Mouse (Mus musculus): ENCODE measurements around the gene Zfp629. TPM values are rescaled to one million over a fixed set of nuclear protein-coding genes. Genes with fewer than 3 reads are reported as not detected.

Gene Zfp629
- total and polyA plus RNA-seq, 3 experiments, result 9.0 to 23.2 (median 11.3) TPM

- Histone ChIP-seq H3K27me3 (ENCODE audit: insufficient read depth, low read length) (no peaks in the 10 kb centered on the region), H3K4me1 (ENCODE audit: insufficient read depth, low read depth, low read length) (no peaks in the 10 kb centered on the region), H3K36me3 (replicated peaks) (peaks cover 88% of the 10 kb centered on the region), H3K4me3 (ENCODE audit: low read depth, low read length) (no peak overlapping the region), H3K9me3 (replicated peaks) (no peaks in the 10 kb centered on the region)
- DNase-seq (ENCODE audit: low spot score) (no peak), ATAC-seq (ENCODE audit: extremely low read depth, insufficient number of reproducible peaks, low FRiP score, poor library complexity, severe bottlenecking) (no peak)
- TF ChIP-seq CTCF (IDR thresholded peaks at IDR 0.05; ENCODE audit: low read depth, low read length) (no peak), GATA1 (IDR thresholded peaks at IDR 0.05; ENCODE audit: borderline replicate concordance, low read length) (no peak)
These were observed 55.0 kb downstream of the Zfp629 start for GRCm38 (mm10) chr7:127560580-127560979.

Other genes starting within 250 kb of the Zfp629 start
Only the 20 nearest of the 24 such genes appear.
- gene Zfp688, start 193.7 kb downstream of the Zfp629 start, total RNA-seq (2014; fragmentation: Nextera tagmentation), result 24.0 and 26.6 TPM in 2 replicates
- gene Zfp688, start 193.7 kb downstream of the Zfp629 start, total RNA-seq (2017), result 11.4 and 15.9 TPM in 2 replicates
- 15.7 and 18.2 TPM in 2 replicates for gene Zfp688, start 193.7 kb downstream of the Zfp629 start, polyA plus RNA-seq (2012)
- gene Zfp689, start 166.6 kb downstream of the Zfp629 start, total RNA-seq (2014; fragmentation: Nextera tagmentation), result 6.1 and 7.1 TPM in 2 replicates
- gene Zfp689, start 166.6 kb downstream of the Zfp629 start, total RNA-seq (2017), result 2.0 and 2.4 TPM in 2 replicates
- 12.7 and 16.7 TPM in 2 replicates for gene Zfp689, start 166.6 kb downstream of the Zfp629 start, polyA plus RNA-seq (2012)
- 115 and 137 TPM in 2 replicates for gene Prr14, start 156.2 kb downstream of the Zfp629 start, total RNA-seq (2014; fragmentation: Nextera tagmentation)
- 19.3 and 27.6 TPM in 2 replicates for gene Prr14, start 156.2 kb downstream of the Zfp629 start, total RNA-seq (2017)
- gene Prr14, start 156.2 kb downstream of the Zfp629 start, polyA plus RNA-seq (2012), result 54.2 and 63.5 TPM in 2 replicates
- 289 and 345 TPM in 2 replicates for gene Fbrs, start 136.6 kb downstream of the Zfp629 start, total RNA-seq (2014; fragmentation: Nextera tagmentation)
- 13.5 and 16.3 TPM in 2 replicates for gene Fbrs, start 136.6 kb downstream of the Zfp629 start, total RNA-seq (2017)
- gene Fbrs, start 136.6 kb downstream of the Zfp629 start, polyA plus RNA-seq (2012), result 457 and 458 TPM in 2 replicates
- gene Srcap, start 103.8 kb downstream of the Zfp629 start, total RNA-seq (2014; fragmentation: Nextera tagmentation), result 79.0 and 107 TPM in 2 replicates
- 14.4 and 14.8 TPM in 2 replicates for gene Srcap, start 103.8 kb downstream of the Zfp629 start, total RNA-seq (2017)
- gene Srcap, start 103.8 kb downstream of the Zfp629 start, polyA plus RNA-seq (2012), result 35.7 and 48.5 TPM in 2 replicates
- gene Gm42715, start 96.2 kb downstream of the Zfp629 start, total RNA-seq (2014; fragmentation: Nextera tagmentation), result 70.0 and 72.9 TPM in 2 replicates
- gene Gm42715, start 96.2 kb downstream of the Zfp629 start, total RNA-seq (2017), result 4.5 and 5.0 TPM in 2 replicates
- gene Gm42715, start 96.2 kb downstream of the Zfp629 start, polyA plus RNA-seq (2012), result 23.1 and 24.8 TPM in 2 replicates
- gene Tmem265, start 54.4 kb downstream of the Zfp629 start, total RNA-seq (2014; fragmentation: Nextera tagmentation), result not detected in 2 replicates
- gene Tmem265, start 54.4 kb downstream of the Zfp629 start, total RNA-seq (2017), result 0.87 and 3.2 TPM in 2 replicates
- 1.5 and 2.5 TPM in 2 replicates for gene Tmem265, start 54.4 kb downstream of the Zfp629 start, polyA plus RNA-seq (2012)
- 68.9 and 87.3 TPM in 2 replicates for gene Phkg2, start 42.5 kb downstream of the Zfp629 start, total RNA-seq (2014; fragmentation: Nextera tagmentation)
- gene Phkg2, start 42.5 kb downstream of the Zfp629 start, total RNA-seq (2017), result 42.3 and 47.8 TPM in 2 replicates
- 37.5 and 50.8 TPM in 2 replicates for gene Phkg2, start 42.5 kb downstream of the Zfp629 start, polyA plus RNA-seq (2012)
- gene Ccdc189, start 27.2 kb downstream of the Zfp629 start, total RNA-seq (2014; fragmentation: Nextera tagmentation), result 3.2 and 9.3 TPM in 2 replicates
- gene Ccdc189, start 27.2 kb downstream of the Zfp629 start, total RNA-seq (2017), result 4.0 and 5.6 TPM in 2 replicates
- 2.5 and 3.9 TPM in 2 replicates for gene Ccdc189, start 27.2 kb downstream of the Zfp629 start, polyA plus RNA-seq (2012)
- gene Rnf40, start 27.0 kb downstream of the Zfp629 start, total RNA-seq (2014; fragmentation: Nextera tagmentation), result 38.2 and 52.2 TPM in 2 replicates
- gene Rnf40, start 27.0 kb downstream of the Zfp629 start, total RNA-seq (2017), result 48.7 and 50.3 TPM in 2 replicates
- 47.9 and 55.8 TPM in 2 replicates for gene Rnf40, start 27.0 kb downstream of the Zfp629 start, polyA plus RNA-seq (2012)
- 18.1 and 38.7 TPM in 2 replicates for gene Bcl7c, start 93.1 kb upstream of the Zfp629 start, total RNA-seq (2014; fragmentation: Nextera tagmentation)
- 28.2 and 36.8 TPM in 2 replicates for gene Bcl7c, start 93.1 kb upstream of the Zfp629 start, total RNA-seq (2017)
- 330 and 397 TPM in 2 replicates for gene Bcl7c, start 93.1 kb upstream of the Zfp629 start, polyA plus RNA-seq (2012)
- 5.3 and 9.6 TPM in 2 replicates for gene Ctf1, start 96.9 kb upstream of the Zfp629 start, total RNA-seq (2014; fragmentation: Nextera tagmentation)
- gene Ctf1, start 96.9 kb upstream of the Zfp629 start, total RNA-seq (2017), result 0.41 and 2.3 TPM in 2 replicates
- 1.7 and 2.2 TPM in 2 replicates for gene Ctf1, start 96.9 kb upstream of the Zfp629 start, polyA plus RNA-seq (2012)
- not detected in 2 replicates for gene Ctf2, start 116.4 kb upstream of the Zfp629 start, total RNA-seq (2014; fragmentation: Nextera tagmentation)
- gene Ctf2, start 116.4 kb upstream of the Zfp629 start, total RNA-seq (2017), result 0.16 TPM in 1 of 2 replicates, not detected in the other
- not detected in 2 replicates for gene Ctf2, start 116.4 kb upstream of the Zfp629 start, polyA plus RNA-seq (2012)
- gene Fbxl19, start 128.7 kb upstream of the Zfp629 start, total RNA-seq (2014; fragmentation: Nextera tagmentation), result 6.4 and 6.9 TPM in 2 replicates
- 15.1 and 18.8 TPM in 2 replicates for gene Fbxl19, start 128.7 kb upstream of the Zfp629 start, total RNA-seq (2017)
- gene Fbxl19, start 128.7 kb upstream of the Zfp629 start, polyA plus RNA-seq (2012), result 54.4 and 58.5 TPM in 2 replicates
- 27.4 and 27.7 TPM in 2 replicates for gene Orai3, start 154.0 kb upstream of the Zfp629 start, total RNA-seq (2014; fragmentation: Nextera tagmentation)
- gene Orai3, start 154.0 kb upstream of the Zfp629 start, total RNA-seq (2017), result 47.1 and 53.8 TPM in 2 replicates
- 30.2 and 43.1 TPM in 2 replicates for gene Orai3, start 154.0 kb upstream of the Zfp629 start, polyA plus RNA-seq (2012)
- gene Setd1a, start 160.9 kb upstream of the Zfp629 start, total RNA-seq (2014; fragmentation: Nextera tagmentation), result 104 and 115 TPM in 2 replicates
- gene Setd1a, start 160.9 kb upstream of the Zfp629 start, total RNA-seq (2017), result 9.1 and 10.0 TPM in 2 replicates
- gene Setd1a, start 160.9 kb upstream of the Zfp629 start, polyA plus RNA-seq (2012), result 103 and 118 TPM in 2 replicates
- gene Gm49388, start 169.8 kb upstream of the Zfp629 start, total RNA-seq (2014; fragmentation: Nextera tagmentation), result 4.7 and 8.4 TPM in 2 replicates
- gene Gm49388, start 169.8 kb upstream of the Zfp629 start, total RNA-seq (2017), result 0.23 TPM in 1 of 2 replicates, not detected in the other
- 0.12 and 1.1 TPM in 2 replicates for gene Gm49388, start 169.8 kb upstream of the Zfp629 start, polyA plus RNA-seq (2012)
- gene Hsd3b7, start 184.8 kb upstream of the Zfp629 start, total RNA-seq (2014; fragmentation: Nextera tagmentation), result 11.2 and 17.2 TPM in 2 replicates
- gene Hsd3b7, start 184.8 kb upstream of the Zfp629 start, total RNA-seq (2017), result 42.3 and 52.1 TPM in 2 replicates
- gene Hsd3b7, start 184.8 kb upstream of the Zfp629 start, polyA plus RNA-seq (2012), result 10.6 and 19.7 TPM in 2 replicates
- 26.9 and 36.0 TPM in 2 replicates for gene Stx4a, start 208.5 kb upstream of the Zfp629 start, total RNA-seq (2014; fragmentation: Nextera tagmentation)
- gene Stx4a, start 208.5 kb upstream of the Zfp629 start, total RNA-seq (2017), result 46.1 and 55.7 TPM in 2 replicates
- 64.9 and 69.9 TPM in 2 replicates for gene Stx4a, start 208.5 kb upstream of the Zfp629 start, polyA plus RNA-seq (2012)
- 0.15 and 0.24 TPM in 2 replicates for gene Stx1b, start 208.8 kb upstream of the Zfp629 start, total RNA-seq (2014; fragmentation: Nextera tagmentation)
- gene Stx1b, start 208.8 kb upstream of the Zfp629 start, total RNA-seq (2017), result 0.06 and 0.16 TPM in 2 replicates
- gene Stx1b, start 208.8 kb upstream of the Zfp629 start, polyA plus RNA-seq (2012), result 0.02 and 0.10 TPM in 2 replicates